Mouse (Mus musculus) liver, adult 2 months (tissue): ENCODE measurements around the gene Acta2. TPM values are rescaled to one million over a fixed set of nuclear protein-coding genes. Genes with fewer than 3 reads are reported as not detected.
A peak's percentile ranks its signal among the peaks of the same experiment; 100 is the strongest.

Experiments used
- DNase-seq: peaks from one replicate; pipeline ENCODE4 v3.0.0-alpha.2; 2011; ENCODE audit warnings: low read depth, low spot score; ENCODE audit errors: extremely low read depth
- H3K27ac ChIP-seq: fragments of 200-500 bp; replicated peaks from 2 replicates; pipeline ENCODE4 v1.5.1; 2012; ENCODE audit warnings: low read depth, mild to moderate bottlenecking, control low read depth, inconsistent platforms, low read length; ENCODE audit not compliant: insufficient read depth
- H3K27me3 ChIP-seq: fragments of 200-500 bp; 2 replicates; pipeline ENCODE4 v1.6.1; 2012; ENCODE audit warnings: mild to moderate bottlenecking, moderate library complexity, low read length, inconsistent platforms; ENCODE audit not compliant: control insufficient read depth, insufficient read depth
- H3K36me3 ChIP-seq: fragments of 200-500 bp; 2 replicates; pipeline ENCODE4 v1.6.1; 2012; ENCODE audit warnings: low read length, inconsistent platforms; ENCODE audit not compliant: control insufficient read depth, insufficient read depth
- H3K4me1 ChIP-seq: fragments of 200-500 bp; 2 replicates; pipeline ENCODE4 v1.6.1; 2011; ENCODE audit warnings: low read length; ENCODE audit not compliant: control insufficient read depth, insufficient read depth
- H3K4me3 ChIP-seq: fragments of 200-500 bp; 2 replicates; pipeline ENCODE4 v1.5.1; 2011; ENCODE audit warnings: low read depth, mild to moderate bottlenecking, control low read depth, low read length, moderate library complexity; ENCODE audit not compliant: insufficient read depth
- H3K79me2 ChIP-seq: fragments of 200-500 bp; 2 replicates; pipeline ENCODE4 v1.6.1; 2012; ENCODE audit warnings: inconsistent platforms, mild to moderate bottlenecking, low read length, moderate library complexity; ENCODE audit not compliant: control insufficient read depth, insufficient read depth
- H3K9ac ChIP-seq: fragments of 200-500 bp; 2 replicates; pipeline ENCODE4 v1.6.1; 2012; ENCODE audit warnings: low read depth, mild to moderate bottlenecking, control low read depth, inconsistent platforms, low read length
- CTCF ChIP-seq: fragments of 200-500 bp; IDR thresholded peaks from 2 replicates; pipeline ENCODE4 v1.5.1; 2011; ENCODE audit warnings: low read depth, low read length, control low read depth
- POLR2A ChIP-seq: fragments of 200-500 bp; IDR thresholded peaks from 2 replicates; pipeline ENCODE4 v1.6.1; 2011; ENCODE audit warnings: low read length, control low read depth; ENCODE audit not compliant: insufficient read depth; ENCODE audit errors: extremely low read depth
- WGBS: fragments of 180-500 bp; shearing (Covaris S2); methylation state at CpG from one replicate; pipeline ENCODE4 v1.1.7; 2018; 5-methylcytosine and 5-hydroxymethylcytosine counted together
- polyA plus RNA-seq: library from polyadenylated mRNA; depleted of rRNA; stranded (reverse); fragments of >200 nt; gene quantifications from 2 replicates; pipeline ENCODE4 v1.2.3, GENCODE M21; 2012
- total RNA-seq: library from RNA; depleted of rRNA; stranded (reverse); fragments of >200 nt; gene quantifications from 2 replicates; pipeline ENCODE4 v1.2.3, GENCODE M21; 2014

Gene Acta2
- total and polyA plus RNA-seq, 2 experiments, result 2.0 to 3.6 TPM

GRCm38 (mm10) chr19:34216956-34217355 is 38.4 kb downstream of the Acta2 start:
- WGBS, result 90% methylated on average over 5 of the region's 5 CpGs

GRCm38 (mm10) chr19:34214136-34214535 is 41.3 kb downstream of the Acta2 start:
- Histone ChIP-seq H3K27me3 (peaks cover 19% of the 10 kb centered on the region), H3K79me2 (no peaks in the 10 kb centered on the region), H3K9ac (no peak overlapping the region), H3K27ac (no peak overlapping the region), H3K4me3 (no peak overlapping the region), H3K4me1 (peaks cover 9% of the 10 kb centered on the region), H3K36me3 (no peaks in the 10 kb centered on the region)
- TF ChIP-seq POLR2A, result no peak
- no peak for TF ChIP-seq CTCF
- WGBS, result 34% methylated on average over 4 of the region's 4 CpGs
- peak; percentile 29 for DNase-seq

More at GRCm38 (mm10) chr19:34216956-34217355, 38.4 kb downstream of the Acta2 start:
- H3K27ac ChIP-seq, result no peak overlapping the region
- H3K36me3 ChIP-seq, result no peaks in the 10 kb centered on the region
- H3K4me3 ChIP-seq, result no peak overlapping the region
- no peaks in the 10 kb centered on the region for H3K79me2 ChIP-seq
- peaks cover 18% of the 10 kb centered on the region for H3K27me3 ChIP-seq
- H3K4me1 ChIP-seq, result peaks cover 9% of the 10 kb centered on the region
- no peak for TF ChIP-seq POLR2A
- TF ChIP-seq CTCF, result no peak
- no peak overlapping the region for H3K9ac ChIP-seq
- DNase-seq, result no peak

GRCm38 (mm10) chr19:34213251-34213645 is 42.1 kb downstream of the Acta2 start:
- no peak overlapping the region for H3K27ac ChIP-seq
- H3K9ac ChIP-seq, result no peak overlapping the region
- H3K36me3 ChIP-seq, result no peaks in the 10 kb centered on the region
- peak; percentile 68 for DNase-seq
- no peaks in the 10 kb centered on the region for H3K79me2 ChIP-seq
- H3K4me3 ChIP-seq, result no peak overlapping the region
- H3K27me3 ChIP-seq, result peaks cover 19% of the 10 kb centered on the region
- TF ChIP-seq POLR2A, result no peak
- TF ChIP-seq CTCF, result no peak
- peaks cover 9% of the 10 kb centered on the region for H3K4me1 ChIP-seq

- peaks cover 16% of the 10 kb centered on the region for H3K27me3 ChIP-seq
- peak; percentile 90 for DNase-seq
- no peak overlapping the region for H3K27ac ChIP-seq
- H3K79me2 ChIP-seq, result no peaks in the 10 kb centered on the region
- 36% methylated on average over 12 of the region's 12 CpGs for WGBS
- TF ChIP-seq POLR2A (no peak), CTCF (no peak)
- no peak overlapping the region for H3K9ac ChIP-seq
- no peaks in the 10 kb centered on the region for H3K36me3 ChIP-seq
- H3K4me1 ChIP-seq, result peaks cover 9% of the 10 kb centered on the region
- no peak overlapping the region for H3K4me3 ChIP-seq
Observed at GRCm38 (mm10) chr19:34212489-34213250, 42.7 kb downstream of the Acta2 start.

- Histone ChIP-seq H3K4me3 (no peak overlapping the region), H3K4me1 (peaks cover 9% of the 10 kb centered on the region), H3K27me3 (peaks cover 13% of the 10 kb centered on the region), H3K36me3 (no peaks in the 10 kb centered on the region), H3K79me2 (no peaks in the 10 kb centered on the region; the same call in 1 of the 2 replicates), H3K27ac (no peak overlapping the region), H3K9ac (no peak overlapping the region)
- WGBS, result 64% methylated on average over 2 of the region's 2 CpGs
- no peak for DNase-seq
- TF ChIP-seq POLR2A (no peak), CTCF (no peak)
Observed at GRCm38 (mm10) chr19:34210841-34211240, 44.5 kb downstream of the Acta2 start.

- no peak overlapping the region for H3K27ac ChIP-seq
- TF ChIP-seq POLR2A (no peak), CTCF (no peak)
Observed at GRCm38 (mm10) chr19:34209930-34210581, 45.3 kb downstream of the Acta2 start.

More at GRCm38 (mm10) chr19:34209930-34210581, 45.3 kb downstream of the Acta2 start:
- WGBS, result 91% methylated on average over 8 of the region's 8 CpGs
- Histone ChIP-seq H3K36me3 (no peaks in the 10 kb centered on the region), H3K4me3 (no peak overlapping the region), H3K27me3 (peaks cover 13% of the 10 kb centered on the region), H3K4me1 (peaks cover 9% of the 10 kb centered on the region), H3K9ac (no peak overlapping the region), H3K79me2 (no peaks in the 10 kb centered on the region; the same call in 1 of the 2 replicates)
- no peak for DNase-seq
